Mouse (Mus musculus): ENCODE results near the gene Clpp. TPM values are rescaled to one million over a fixed set of nuclear protein-coding genes. Genes with fewer than 3 reads are reported as not detected.
A peak's percentile ranks its signal among the peaks of the same experiment; 100 is the strongest.

Gene Clpp
- polyA plus RNA-seq, 1 experiment from 2014 or later = 158 TPM

GRCm38 (mm10) chr17:57030931-57031660 is 41.0 kb downstream of the Clpp start, which contains the start of gene Khsrp:
Gene Khsrp, minus strand, starts transcription at chr17:57031522.
- Histone ChIP-seq H3K4me2 (peak within 1 kb of the TSS; percentile 98), H3K4me1 (ENCODE audit: insufficient read depth) (0 out of 2 replicates have a peak, but pooled peaks cover 3% of the 10 kb centered on the region), H3K9me3 (ENCODE audit: low read depth, low read length) (no peaks in the 10 kb centered on the region), H3K36me3 (ENCODE audit: insufficient read depth) (peaks cover 28% of the 10 kb centered on the region), H3K27ac (ENCODE audit: low read depth) (peak within 1 kb of the TSS; percentile 95), H3K9ac (peak within 1 kb of the TSS; percentile 99), H3K27me3 (ENCODE audit: insufficient read depth, low read length) (no peaks in the 10 kb centered on the region), H3K4me3 (ENCODE audit: low read depth, low read length) (peak within 1 kb of the TSS; percentile 93)
- TF ChIP-seq CTCF (IDR thresholded peaks at IDR 0.05; ENCODE audit: low read depth) = no peak
- peak; percentile 59 for DNase-seq
- under 1% methylated on average over 90 of the region's 99 CpGs for WGBS
- no peak for ATAC-seq (ENCODE audit: insufficient read depth)

GRCm38 (mm10) chr17:57031661-57032420 is 41.7 kb downstream of the Clpp start:
- under 1% methylated on average over 38 of the region's 38 CpGs for WGBS
- peak overlapping the region; percentile 82 for H3K27ac ChIP-seq (ENCODE audit: low read depth)

GRCm38 (mm10) chr17:57032854-57033253 is 42.7 kb downstream of the Clpp start:
- peak overlapping the region; percentile 44 for H3K9ac ChIP-seq
- H3K4me1 ChIP-seq (ENCODE audit: insufficient read depth) = 0 out of 2 replicates have a peak, but pooled peaks cover 3% of the 10 kb centered on the region
- no peak for TF ChIP-seq CTCF (IDR thresholded peaks at IDR 0.05; ENCODE audit: low read depth)
- H3K27me3 ChIP-seq (ENCODE audit: insufficient read depth, low read length) = no peaks in the 10 kb centered on the region
- ATAC-seq (ENCODE audit: insufficient read depth) (no peak), DNase-seq (no peak)
- no peak overlapping the region for H3K4me3 ChIP-seq (ENCODE audit: low read depth, low read length)
- 81% methylated on average over 4 of the region's 4 CpGs for WGBS
- no peaks in the 10 kb centered on the region for H3K9me3 ChIP-seq (ENCODE audit: low read depth, low read length)
- H3K4me2 ChIP-seq = peak overlapping the region; percentile 67
- H3K36me3 ChIP-seq (ENCODE audit: insufficient read depth) = peaks cover 11% of the 10 kb centered on the region
- H3K27ac ChIP-seq (ENCODE audit: low read depth) = peak overlapping the region; percentile 82; the same call in 1 of the 2 replicates

More at GRCm38 (mm10) chr17:57031661-57032420, 41.7 kb downstream of the Clpp start:
- Histone ChIP-seq H3K9ac (peak overlapping the region; percentile 44), H3K4me2 (peak overlapping the region; percentile 98), H3K4me3 (ENCODE audit: low read depth, low read length) (peak overlapping the region; percentile 93), H3K36me3 (ENCODE audit: insufficient read depth) (peaks cover 21% of the 10 kb centered on the region), H3K9me3 (ENCODE audit: low read depth, low read length) (no peaks in the 10 kb centered on the region), H3K4me1 (ENCODE audit: insufficient read depth) (0 out of 2 replicates have a peak, but pooled peaks cover 3% of the 10 kb centered on the region), H3K27me3 (ENCODE audit: insufficient read depth, low read length) (no peaks in the 10 kb centered on the region)
- ATAC-seq (ENCODE audit: insufficient read depth) (peak; percentile 99), DNase-seq (peak; percentile 100)
- 0 out of 2 replicates have a peak, but pooled peaks have one; percentile 15 for TF ChIP-seq CTCF (IDR thresholded peaks at IDR 0.05; ENCODE audit: low read depth)

- Histone ChIP-seq H3K36me3 (ENCODE audit: insufficient read depth) (no peaks in the 10 kb centered on the region), H3K4me1 (ENCODE audit: insufficient read depth) (no peaks in the 10 kb centered on the region), H3K9ac (no peak overlapping the region), H3K27me3 (ENCODE audit: insufficient read depth, low read length) (no peaks in the 10 kb centered on the region), H3K27ac (ENCODE audit: low read depth) (no peak overlapping the region), H3K9me3 (ENCODE audit: low read depth, low read length) (no peaks in the 10 kb centered on the region), H3K4me3 (ENCODE audit: low read depth, low read length) (no peak overlapping the region), H3K4me2 (no peak overlapping the region)
- WGBS = 33% methylated on average over 8 of the region's 8 CpGs
- no peak for ATAC-seq (ENCODE audit: insufficient read depth)
- peak; percentile 24; the same call in 1 of the 2 replicates for TF ChIP-seq CTCF (IDR thresholded peaks at IDR 0.05; ENCODE audit: low read depth)
- DNase-seq = no peak
Observed at GRCm38 (mm10) chr17:57038978-57039377, 48.9 kb downstream of the Clpp start.

- no peak for DNase-seq
- no peaks in the 10 kb centered on the region for H3K9me3 ChIP-seq (ENCODE audit: low read depth, low read length)
- ATAC-seq (ENCODE audit: insufficient read depth) = no peak
- no peak within 1 kb of the TSS for H3K9ac ChIP-seq
- WGBS = 62% methylated on average over 8 of the region's 8 CpGs
- H3K4me3 ChIP-seq (ENCODE audit: low read depth, low read length) = no peak within 1 kb of the TSS
- H3K4me1 ChIP-seq (ENCODE audit: insufficient read depth) = no peaks in the 10 kb centered on the region
- H3K4me2 ChIP-seq = no peak within 1 kb of the TSS
- no peaks in the 10 kb centered on the region for H3K27me3 ChIP-seq (ENCODE audit: insufficient read depth, low read length)
- no peak within 1 kb of the TSS for H3K27ac ChIP-seq (ENCODE audit: low read depth)
- no peak for TF ChIP-seq CTCF (IDR thresholded peaks at IDR 0.05; ENCODE audit: low read depth)
- 0 out of 2 replicates have a peak, but pooled peaks cover 4% of the 10 kb centered on the region for H3K36me3 ChIP-seq (ENCODE audit: insufficient read depth)
Observed at GRCm38 (mm10) chr17:57041554-57041953, 51.4 kb downstream of the Clpp start, which contains the start of gene Slc25a41. Gene Slc25a41, minus strand, starts transcription at chr17:57041654.

Other genes with a start within 250 kb of the Clpp start
- gene Nrtn, start 232.8 kb upstream of the Clpp start, polyA plus RNA-seq (2014; fragmentation: Nextera tagmentation; extraction: Ambion mirVana) = 9.5 and 12.1 TPM in 2 replicates
- 40.5 and 42.3 TPM in 2 replicates for gene Dus3l, start 225.5 kb upstream of the Clpp start, polyA plus RNA-seq (2014; fragmentation: Nextera tagmentation; extraction: Ambion mirVana)
- gene Prr22, start 220.1 kb upstream of the Clpp start, polyA plus RNA-seq (2014; fragmentation: Nextera tagmentation; extraction: Ambion mirVana) = 1.2 and 1.4 TPM in 2 replicates
- 4.3 and 4.8 TPM in 2 replicates for gene Rfx2, start 159.3 kb upstream of the Clpp start, polyA plus RNA-seq (2014; fragmentation: Nextera tagmentation; extraction: Ambion mirVana)
- not detected in 2 replicates for gene Acsbg2, start 115.9 kb upstream of the Clpp start, polyA plus RNA-seq (2014; fragmentation: Nextera tagmentation; extraction: Ambion mirVana)
- gene 1700061G19Rik, start 114.8 kb upstream of the Clpp start, polyA plus RNA-seq (2014; fragmentation: Nextera tagmentation; extraction: Ambion mirVana) = 0.34 and 0.45 TPM in 2 replicates
- gene Mllt1, start 54.9 kb upstream of the Clpp start, polyA plus RNA-seq (2014; fragmentation: Nextera tagmentation; extraction: Ambion mirVana) = 31.4 and 39.3 TPM in 2 replicates
- gene Acer1, start 8.2 kb upstream of the Clpp start, polyA plus RNA-seq (2014; fragmentation: Nextera tagmentation; extraction: Ambion mirVana) = not detected in 2 replicates
- gene Alkbh7, start 7.0 kb downstream of the Clpp start, polyA plus RNA-seq (2014; fragmentation: Nextera tagmentation; extraction: Ambion mirVana) = 39.0 and 39.8 TPM in 2 replicates
- gene Pspn, start 9.7 kb downstream of the Clpp start, polyA plus RNA-seq (2014; fragmentation: Nextera tagmentation; extraction: Ambion mirVana) = 0.46 and 1.0 TPM in 2 replicates
- 53.2 and 60.2 TPM in 2 replicates for gene Gtf2f1, start 21.0 kb downstream of the Clpp start, polyA plus RNA-seq (2014; fragmentation: Nextera tagmentation; extraction: Ambion mirVana)
- gene Gm17949, start 21.2 kb downstream of the Clpp start, polyA plus RNA-seq (2014; fragmentation: Nextera tagmentation; extraction: Ambion mirVana) = 0.16 TPM in 1 of 2 replicates, not detected in the other
- gene Khsrp, start 41.2 kb downstream of the Clpp start, polyA plus RNA-seq (2014; fragmentation: Nextera tagmentation; extraction: Ambion mirVana) = 60.8 and 69.4 TPM in 2 replicates
- gene Slc25a41, start 51.3 kb downstream of the Clpp start, polyA plus RNA-seq (2014; fragmentation: Nextera tagmentation; extraction: Ambion mirVana) = 0.15 and 0.16 TPM in 2 replicates
- gene Crb3, start 68.8 kb downstream of the Clpp start, polyA plus RNA-seq (2014; fragmentation: Nextera tagmentation; extraction: Ambion mirVana) = 38.6 and 41.3 TPM in 2 replicates
- gene Slc25a23, start 69.6 kb downstream of the Clpp start, polyA plus RNA-seq (2014; fragmentation: Nextera tagmentation; extraction: Ambion mirVana) = 8.4 and 10.3 TPM in 2 replicates
- gene Dennd1c, start 88.2 kb downstream of the Clpp start, polyA plus RNA-seq (2014; fragmentation: Nextera tagmentation; extraction: Ambion mirVana) = 3.4 and 4.6 TPM in 2 replicates
- 20.3 and 22.9 TPM in 2 replicates for gene Tubb4a, start 97.5 kb downstream of the Clpp start, polyA plus RNA-seq (2014; fragmentation: Nextera tagmentation; extraction: Ambion mirVana)
- 8.1 and 8.5 TPM in 2 replicates for gene Tnfsf9, start 115.0 kb downstream of the Clpp start, polyA plus RNA-seq (2014; fragmentation: Nextera tagmentation; extraction: Ambion mirVana)
- not detected in 2 replicates for gene Cd70, start 159.5 kb downstream of the Clpp start, polyA plus RNA-seq (2014; fragmentation: Nextera tagmentation; extraction: Ambion mirVana)
- gene Tnfsf14, start 203.9 kb downstream of the Clpp start, polyA plus RNA-seq (2014; fragmentation: Nextera tagmentation; extraction: Ambion mirVana) = 0.16 and 0.46 TPM in 2 replicates
- 0.64 and 0.67 TPM in 2 replicates for gene C3, start 237.8 kb downstream of the Clpp start, polyA plus RNA-seq (2014; fragmentation: Nextera tagmentation; extraction: Ambion mirVana)

All from lung, embryonic 14.5 days (tissue).